Mouse (Mus musculus): ENCODE measurements around the gene Slc25a34. TPM values are rescaled to one million over a fixed set of nuclear protein-coding genes. Genes with fewer than 3 reads are reported as not detected.

The Slc25a34 gene
- polyA plus RNA-seq, 1 experiment = 12.3 TPM

DNA sequence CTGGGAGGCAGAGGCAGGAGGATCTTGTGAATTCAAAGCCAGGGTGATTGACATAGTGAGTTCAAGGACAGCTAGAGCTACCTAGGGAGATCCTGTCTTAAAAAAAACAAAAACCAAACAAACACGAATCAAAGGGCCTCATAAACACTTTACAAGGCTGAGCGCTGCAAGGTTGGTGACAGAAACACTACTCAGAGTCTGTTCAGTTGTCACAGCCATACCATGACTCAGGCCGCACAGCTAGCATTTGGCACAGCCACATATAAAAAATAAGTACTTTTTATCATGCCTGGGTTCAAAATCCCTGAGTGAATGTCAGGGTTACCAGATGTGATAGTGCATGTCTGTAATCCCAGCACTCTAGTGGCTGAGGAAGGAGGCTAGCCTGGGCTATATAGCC, 23.6 kb upstream of the Slc25a34 start:
- Histone ChIP-seq H3K27me3 (ENCODE audit: control insufficient read depth, insufficient read depth, low read length) (no peaks in the 10 kb centered on the region), H3K27ac (ENCODE audit: control insufficient read depth, insufficient read depth, low read length) (no peak overlapping the region), H3K36me3 (ENCODE audit: control insufficient read depth, insufficient read depth, low read length) (no peaks in the 10 kb centered on the region), H3K4me3 (ENCODE audit: control insufficient read depth, insufficient read depth, low read length) (no peak overlapping the region), H3K4me1 (replicated peaks; ENCODE audit: control insufficient read depth, insufficient read depth, low read length) (no peaks in the 10 kb centered on the region)
- WGBS = 100% methylated on average over 3 of the region's 3 CpGs
- TF ChIP-seq CTCF (IDR thresholded peaks at IDR 0.05; ENCODE audit: borderline replicate concordance, control insufficient read depth, extremely low read depth, insufficient read depth, low read length, poor library complexity) (no peak), POLR2A (IDR thresholded peaks at IDR 0.05; ENCODE audit: control insufficient read depth, extremely low read depth, insufficient read depth, low read length, poor library complexity) (no peak)
- no peak for DNase-seq

DNA sequence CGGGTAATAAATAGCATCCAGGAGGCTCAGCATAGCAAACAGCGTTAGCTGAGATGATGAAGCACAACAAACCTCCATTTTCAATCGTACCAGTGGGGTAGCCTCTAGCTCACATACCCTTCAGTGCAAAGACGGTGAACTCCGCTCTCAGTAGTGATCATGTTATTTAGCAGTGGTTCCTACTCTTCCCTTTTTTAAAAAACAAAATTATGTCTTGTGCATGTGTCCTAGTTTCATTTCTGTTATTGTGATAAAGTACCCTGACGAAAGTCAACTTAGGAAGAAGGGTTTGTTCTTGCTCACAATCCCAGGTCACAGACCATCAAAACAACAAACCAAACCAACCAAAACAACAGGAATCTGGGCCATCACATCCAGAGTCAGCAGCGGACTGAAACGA, 22.4 kb upstream of the Slc25a34 start:
- TF ChIP-seq CTCF (IDR thresholded peaks at IDR 0.05; ENCODE audit: borderline replicate concordance, control insufficient read depth, extremely low read depth, insufficient read depth, low read length, poor library complexity) (no peak), POLR2A (IDR thresholded peaks at IDR 0.05; ENCODE audit: control insufficient read depth, extremely low read depth, insufficient read depth, low read length, poor library complexity) (no peak)
- no peak overlapping the region for H3K4me3 ChIP-seq (ENCODE audit: control insufficient read depth, insufficient read depth, low read length)
- no peak overlapping the region for H3K27ac ChIP-seq (ENCODE audit: control insufficient read depth, insufficient read depth, low read length)
- WGBS = 95% methylated on average over 8 of the region's 8 CpGs
- H3K4me1 ChIP-seq (replicated peaks; ENCODE audit: control insufficient read depth, insufficient read depth, low read length) = no peaks in the 10 kb centered on the region
- no peak for DNase-seq
- H3K27me3 ChIP-seq (ENCODE audit: control insufficient read depth, insufficient read depth, low read length) = no peaks in the 10 kb centered on the region
- H3K36me3 ChIP-seq (ENCODE audit: control insufficient read depth, insufficient read depth, low read length) = peaks cover 11% of the 10 kb centered on the region

DNA sequence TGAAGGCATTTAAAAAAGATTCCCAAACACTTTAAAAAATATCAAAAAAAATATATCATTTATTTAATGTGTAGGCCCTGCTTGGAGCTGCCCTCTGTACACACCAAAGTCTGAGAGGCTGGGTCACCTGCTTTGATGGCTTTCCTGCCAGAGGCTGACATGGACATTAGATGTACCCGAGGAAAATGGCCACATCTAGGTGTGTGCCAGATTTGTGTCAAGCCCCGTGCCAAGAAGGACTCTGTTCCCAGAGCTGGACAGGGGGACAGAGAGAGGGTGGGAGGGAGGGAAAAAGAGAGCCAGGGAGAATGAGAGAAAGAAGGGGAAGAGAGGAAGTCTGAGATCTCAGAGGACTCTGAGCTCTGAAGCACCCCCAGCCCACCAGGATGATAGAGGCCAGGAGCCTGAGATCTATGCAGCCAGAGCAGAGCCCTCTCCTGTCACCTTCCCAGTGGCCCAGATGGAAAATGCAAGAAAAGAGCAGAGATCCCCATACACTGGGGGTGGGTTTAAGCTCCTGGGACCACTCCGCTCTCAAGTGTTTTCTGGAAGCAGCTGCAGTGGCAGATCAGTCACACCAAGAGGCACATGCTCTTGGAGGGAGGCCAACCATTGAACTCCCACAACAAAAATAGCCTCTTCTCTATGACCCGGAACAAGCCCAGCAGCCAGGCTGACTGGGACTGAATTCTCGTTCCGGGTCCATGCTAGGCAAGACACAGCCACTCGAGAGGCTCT, 19.7 kb upstream of the Slc25a34 start:
- WGBS = 80% methylated on average over 7 of the region's 7 CpGs
- no peak overlapping the region; the same call in 1 of the 2 replicates for H3K27ac ChIP-seq (ENCODE audit: control insufficient read depth, insufficient read depth, low read length)
- TF ChIP-seq POLR2A (IDR thresholded peaks at IDR 0.05; ENCODE audit: control insufficient read depth, extremely low read depth, insufficient read depth, low read length, poor library complexity) (no peak), CTCF (IDR thresholded peaks at IDR 0.05; ENCODE audit: borderline replicate concordance, control insufficient read depth, extremely low read depth, insufficient read depth, low read length, poor library complexity) (no peak)
- no peaks in the 10 kb centered on the region for H3K4me1 ChIP-seq (replicated peaks; ENCODE audit: control insufficient read depth, insufficient read depth, low read length)
- H3K36me3 ChIP-seq (ENCODE audit: control insufficient read depth, insufficient read depth, low read length) = peaks cover 13% of the 10 kb centered on the region
- no peak overlapping the region for H3K4me3 ChIP-seq (ENCODE audit: control insufficient read depth, insufficient read depth, low read length)
- H3K27me3 ChIP-seq (ENCODE audit: control insufficient read depth, insufficient read depth, low read length) = no peaks in the 10 kb centered on the region
- DNase-seq = no peak

DNA sequence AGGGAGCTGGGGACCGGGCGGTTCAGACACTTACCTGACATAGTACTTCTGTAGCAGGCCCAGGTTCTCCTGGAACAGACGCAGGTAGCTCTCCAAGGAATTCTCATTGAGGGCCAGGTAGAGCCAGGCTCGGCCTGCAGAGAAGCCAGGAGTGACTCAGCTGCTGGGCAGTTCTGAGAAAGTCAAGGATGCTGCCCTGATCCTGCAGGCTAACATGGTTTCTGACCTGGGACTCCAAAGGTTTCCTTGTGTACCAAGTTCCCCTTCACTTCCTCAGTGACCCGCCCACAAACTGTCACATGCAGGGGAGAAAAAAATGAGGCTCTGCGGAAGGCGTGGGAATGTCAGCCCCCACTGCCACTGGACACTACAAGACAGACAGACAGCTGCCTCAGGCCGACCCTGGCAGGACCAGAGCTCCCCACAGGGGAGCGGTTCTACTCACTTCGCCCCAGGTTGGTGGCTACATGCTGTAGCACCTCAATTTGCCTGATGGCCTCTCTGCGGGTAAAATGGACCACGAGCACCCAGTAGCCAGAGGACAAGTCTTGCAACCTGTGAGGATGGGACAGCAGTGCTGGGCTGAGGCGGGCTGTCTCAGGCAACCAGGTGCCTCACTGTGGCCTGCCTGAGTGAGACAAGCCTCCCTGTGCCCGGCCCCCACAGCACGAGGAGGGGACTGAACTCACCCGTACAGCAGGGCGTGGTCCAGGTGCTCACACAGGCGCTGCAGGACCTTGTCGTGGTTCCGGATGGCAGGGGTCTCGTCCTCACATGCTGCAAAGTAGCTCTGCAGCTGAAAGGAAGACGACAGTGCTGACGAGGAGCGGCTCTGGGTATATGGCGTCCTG, 18.6 kb upstream of the Slc25a34 start:
- TF ChIP-seq CTCF (IDR thresholded peaks at IDR 0.05; ENCODE audit: borderline replicate concordance, control insufficient read depth, extremely low read depth, insufficient read depth, low read length, poor library complexity) (no peak), POLR2A (IDR thresholded peaks at IDR 0.05; ENCODE audit: control insufficient read depth, extremely low read depth, insufficient read depth, low read length, poor library complexity) (no peak)
- Histone ChIP-seq H3K27ac (ENCODE audit: control insufficient read depth, insufficient read depth, low read length) (no peak overlapping the region), H3K27me3 (ENCODE audit: control insufficient read depth, insufficient read depth, low read length) (no peaks in the 10 kb centered on the region), H3K4me3 (ENCODE audit: control insufficient read depth, insufficient read depth, low read length) (no peak overlapping the region), H3K4me1 (replicated peaks; ENCODE audit: control insufficient read depth, insufficient read depth, low read length) (no peaks in the 10 kb centered on the region), H3K36me3 (ENCODE audit: control insufficient read depth, insufficient read depth, low read length) (peaks cover 13% of the 10 kb centered on the region)
- 97% methylated on average over 25 of the region's 25 CpGs for WGBS
- no peak for DNase-seq

DNA sequence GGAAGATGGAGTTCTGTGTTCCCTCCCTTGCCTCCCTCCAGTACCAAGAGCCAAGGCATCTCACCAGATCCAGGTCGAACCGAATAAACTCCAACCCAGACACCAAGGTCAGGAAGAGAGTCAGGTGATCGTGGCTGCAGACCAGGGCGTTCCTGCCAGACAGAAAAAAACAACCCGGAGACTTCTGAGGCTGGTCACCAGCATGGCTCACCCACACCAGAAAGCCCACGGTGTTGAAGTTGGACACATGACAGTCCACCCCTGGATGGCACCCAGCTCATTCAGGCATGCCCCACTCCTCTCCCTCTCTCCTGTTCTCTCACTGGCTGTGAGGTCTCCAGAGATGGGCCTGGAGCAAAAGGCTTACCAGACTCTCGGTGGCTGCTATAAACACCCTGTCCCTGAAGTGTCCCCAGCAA, 17.7 kb upstream of the Slc25a34 start:
- peaks cover 13% of the 10 kb centered on the region for H3K36me3 ChIP-seq (ENCODE audit: control insufficient read depth, insufficient read depth, low read length)
- H3K27me3 ChIP-seq (ENCODE audit: control insufficient read depth, insufficient read depth, low read length) = no peaks in the 10 kb centered on the region
- H3K27ac ChIP-seq (ENCODE audit: control insufficient read depth, insufficient read depth, low read length) = no peak overlapping the region
- no peak for DNase-seq
- no peak overlapping the region for H3K4me3 ChIP-seq (ENCODE audit: control insufficient read depth, insufficient read depth, low read length)
- no peaks in the 10 kb centered on the region for H3K4me1 ChIP-seq (replicated peaks; ENCODE audit: control insufficient read depth, insufficient read depth, low read length)
- 89% methylated on average over 7 of the region's 7 CpGs for WGBS
- TF ChIP-seq POLR2A (IDR thresholded peaks at IDR 0.05; ENCODE audit: control insufficient read depth, extremely low read depth, insufficient read depth, low read length, poor library complexity) (no peak), CTCF (IDR thresholded peaks at IDR 0.05; ENCODE audit: borderline replicate concordance, control insufficient read depth, extremely low read depth, insufficient read depth, low read length, poor library complexity) (no peak)

DNA sequence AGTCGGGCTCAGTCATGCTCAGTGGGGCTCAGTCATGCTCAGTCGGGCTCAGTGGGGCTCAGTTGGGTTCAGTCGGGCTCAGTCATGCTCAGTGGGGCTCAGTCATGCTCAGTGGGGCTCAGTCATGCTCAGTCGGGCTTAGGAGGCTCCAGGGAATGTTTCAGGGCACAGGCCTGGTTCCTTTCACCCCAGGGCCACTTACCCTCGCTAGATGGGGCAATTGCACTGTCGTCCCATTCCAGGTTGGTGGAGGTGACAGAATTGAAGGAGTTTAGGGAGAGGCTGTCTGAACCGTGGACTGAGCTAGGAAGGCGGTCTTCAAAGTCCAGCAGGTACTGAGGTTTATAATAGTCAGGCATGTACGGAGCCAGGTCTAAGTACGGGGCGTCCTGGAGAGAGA, 15.9 kb upstream of the Slc25a34 start:
- no peak for DNase-seq
- 91% methylated on average over 11 of the region's 11 CpGs for WGBS
- TF ChIP-seq CTCF (IDR thresholded peaks at IDR 0.05; ENCODE audit: borderline replicate concordance, control insufficient read depth, extremely low read depth, insufficient read depth, low read length, poor library complexity) (no peak), POLR2A (IDR thresholded peaks at IDR 0.05; ENCODE audit: control insufficient read depth, extremely low read depth, insufficient read depth, low read length, poor library complexity) (no peak)
- Histone ChIP-seq H3K36me3 (ENCODE audit: control insufficient read depth, insufficient read depth, low read length) (peaks cover 13% of the 10 kb centered on the region), H3K4me3 (ENCODE audit: control insufficient read depth, insufficient read depth, low read length) (no peak overlapping the region), H3K4me1 (replicated peaks; ENCODE audit: control insufficient read depth, insufficient read depth, low read length) (no peaks in the 10 kb centered on the region), H3K27me3 (ENCODE audit: control insufficient read depth, insufficient read depth, low read length) (no peaks in the 10 kb centered on the region), H3K27ac (ENCODE audit: control insufficient read depth, insufficient read depth, low read length) (no peak overlapping the region)
